Mouse (Mus musculus) lung, postnatal 0 days (tissue): ENCODE measurements around the gene Best1. TPM values are rescaled to one million over a fixed set of nuclear protein-coding genes. Genes with fewer than 3 reads are reported as not detected.

Source experiments
- ATAC-seq: fragments of 200-750 bp; cut with Nextera tagmentation; 2 replicates; pipeline ENCODE4 v1.8.0; 2017; ENCODE audit warnings: moderate library complexity
- DNase-seq: peaks from one replicate; pipeline ENCODE4 v3.0.0-alpha.2; 2016; ENCODE audit warnings: low spot score
- H3K27ac ChIP-seq: fragments of 300-500 bp; sonication (generic); 2 replicates; pipeline ENCODE4 v1.5.1; 2014; ENCODE audit warnings: antibody characterized with exemption, mild to moderate bottlenecking, low read length, mixed read lengths
- H3K27me3 ChIP-seq: fragments of 300-500 bp; sonication (generic); replicated peaks from 2 replicates; pipeline ENCODE4 v1.6.1; 2014; ENCODE audit warnings: low read length, mixed read lengths; ENCODE audit not compliant: insufficient read depth
- H3K36me3 ChIP-seq: fragments of 300-500 bp; sonication (generic); 2 replicates; pipeline ENCODE4 v1.6.1; 2014; ENCODE audit warnings: low read length, mixed read lengths; ENCODE audit not compliant: insufficient read depth
- H3K4me1 ChIP-seq: fragments of 300-500 bp; sonication (generic); 2 replicates; pipeline ENCODE4 v1.6.1; 2014; ENCODE audit warnings: antibody characterized with exemption, low read depth, low read length, mixed read lengths; ENCODE audit not compliant: insufficient read depth
- H3K4me2 ChIP-seq: fragments of 300-500 bp; sonication (generic); replicated peaks from 2 replicates; pipeline ENCODE4 v1.6.1; 2014; ENCODE audit warnings: low read depth, mild to moderate bottlenecking, low read length, moderate library complexity, mixed read lengths
- H3K4me3 ChIP-seq: fragments of 300-500 bp; sonication (generic); 2 replicates; pipeline ENCODE4 v1.5.1; 2014; ENCODE audit warnings: low read depth, low read length
- H3K9ac ChIP-seq: fragments of 300-500 bp; sonication (generic); replicated peaks from 2 replicates; pipeline ENCODE4 v1.6.1; 2014; ENCODE audit warnings: low read depth, mild to moderate bottlenecking
- H3K9me3 ChIP-seq: fragments of 300-500 bp; sonication (generic); 2 replicates; pipeline ENCODE4 v1.6.1; 2016; ENCODE audit warnings: low read length, mixed read lengths
- CTCF ChIP-seq: IDR thresholded peaks from 2 replicates; pipeline ENCODE4 v1.5.1; 2016; ENCODE audit warnings: antibody characterized with exemption, mild to moderate bottlenecking
- EP300 ChIP-seq: IDR thresholded peaks from 2 replicates; pipeline ENCODE4 v1.6.1; 2016; ENCODE audit warnings: antibody characterized with exemption, mild to moderate bottlenecking, control low read depth
- WGBS: fragments of 180-500 bp; shearing (Covaris S2); extraction: QIAGEN DNeasy Blood & Tissue Kit; methylation state at CpG from one replicate; pipeline ENCODE4 v1.1.7; 2014; 5-methylcytosine and 5-hydroxymethylcytosine counted together
- polyA plus RNA-seq: library from polyadenylated mRNA; unstranded; fragments of >200 nt; fragmentation: Nextera tagmentation; extraction: Ambion mirVana; gene quantifications from 2 replicates; pipeline ENCODE4 v1.2.1, GENCODE M21; 2015

Gene Best1
- polyA plus RNA-seq, 1 experiment from 2014 or later, result 2.3 TPM

- TF ChIP-seq EP300 (no peak), CTCF (no peak)
- H3K27me3 ChIP-seq, result no peaks in the 10 kb centered on the region
- H3K4me3 ChIP-seq, result no peak overlapping the region
- DNase-seq, result no peak
- H3K36me3 ChIP-seq, result no peaks in the 10 kb centered on the region
- no peak overlapping the region for H3K4me2 ChIP-seq
- peaks cover 6% of the 10 kb centered on the region; the same call in 1 of the 2 replicates for H3K4me1 ChIP-seq
- 96% methylated on average over 2 of the region's 2 CpGs for WGBS
- no peak for ATAC-seq
- H3K9ac ChIP-seq, result no peak overlapping the region
- no peak overlapping the region for H3K27ac ChIP-seq
- H3K9me3 ChIP-seq, result no peaks in the 10 kb centered on the region
These were observed 28.3 kb upstream of the Best1 start for GRCm38 (mm10) chr19:10029746-10030145.

- Histone ChIP-seq H3K4me3 (no peak overlapping the region), H3K27me3 (no peaks in the 10 kb centered on the region), H3K36me3 (no peaks in the 10 kb centered on the region), H3K4me2 (0 out of 2 replicates have a peak overlapping the region, but pooled peaks have one; percentile 8), H3K4me1 (peaks cover 15% of the 10 kb centered on the region), H3K9me3 (no peaks in the 10 kb centered on the region), H3K27ac (peak overlapping the region; percentile 74), H3K9ac (no peak overlapping the region)
- DNase-seq (peak; percentile 72), ATAC-seq (peak; percentile 69)
- TF ChIP-seq EP300 (no peak), CTCF (no peak)
- WGBS, result 2% methylated on average over 8 of the region's 8 CpGs
These were observed 23.9 kb upstream of the Best1 start for GRCm38 (mm10) chr19:10025169-10025875.

- TF ChIP-seq EP300 (peak; percentile 5; the same call in 1 of the 2 replicates), CTCF (no peak)
- no peak overlapping the region for H3K9ac ChIP-seq
- H3K27me3 ChIP-seq, result no peaks in the 10 kb centered on the region
- no peaks in the 10 kb centered on the region for H3K9me3 ChIP-seq
- H3K4me1 ChIP-seq, result peaks cover 26% of the 10 kb centered on the region
- DNase-seq (no peak), ATAC-seq (peak; percentile 30; the same call in 1 of the 2 replicates)
- no peak overlapping the region for H3K4me3 ChIP-seq
- WGBS, result 37% methylated on average over 9 of the region's 9 CpGs
- H3K36me3 ChIP-seq, result no peaks in the 10 kb centered on the region
- no peak overlapping the region for H3K4me2 ChIP-seq
- H3K27ac ChIP-seq, result peak overlapping the region; percentile 54
These were observed 21.9 kb upstream of the Best1 start for GRCm38 (mm10) chr19:10023304-10023758.

GRCm38 (mm10) chr19:10022414-10023303, 21.2 kb upstream of the Best1 start:
- peak overlapping the region; percentile 54 for H3K27ac ChIP-seq
- H3K9ac ChIP-seq, result no peak overlapping the region
- no peak overlapping the region for H3K4me2 ChIP-seq
- no peaks in the 10 kb centered on the region for H3K27me3 ChIP-seq
- H3K9me3 ChIP-seq, result no peaks in the 10 kb centered on the region
- no peaks in the 10 kb centered on the region for H3K36me3 ChIP-seq
- no peak overlapping the region for H3K4me3 ChIP-seq
- DNase-seq, result peak; percentile 79
- peak; percentile 13 for ATAC-seq
- WGBS, result 72% methylated on average over 5 of the region's 5 CpGs
- TF ChIP-seq CTCF (peak; percentile 72), EP300 (no peak; the same call in 1 of the 2 replicates)
- H3K4me1 ChIP-seq, result peaks cover 29% of the 10 kb centered on the region

- Histone ChIP-seq H3K9ac (no peak overlapping the region), H3K9me3 (no peaks in the 10 kb centered on the region), H3K4me3 (no peak overlapping the region), H3K4me1 (peaks cover 31% of the 10 kb centered on the region), H3K27me3 (no peaks in the 10 kb centered on the region), H3K27ac (peak overlapping the region; percentile 27; the same call in 1 of the 2 replicates), H3K4me2 (no peak overlapping the region), H3K36me3 (no peaks in the 10 kb centered on the region)
- no peak for TF ChIP-seq EP300
- no peak for TF ChIP-seq CTCF
- 81% methylated on average over 2 of the region's 2 CpGs for WGBS
- DNase-seq (no peak), ATAC-seq (no peak)
These were observed 20.5 kb upstream of the Best1 start for GRCm38 (mm10) chr19:10021981-10022380.

- Histone ChIP-seq H3K36me3 (no peaks in the 10 kb centered on the region), H3K4me3 (peak overlapping the region; percentile 54; the same call in 1 of the 2 replicates), H3K27me3 (no peaks in the 10 kb centered on the region), H3K4me2 (peak overlapping the region; percentile 90), H3K27ac (no peak overlapping the region), H3K9ac (peak overlapping the region; percentile 44; the same call in 1 of the 2 replicates), H3K9me3 (no peaks in the 10 kb centered on the region), H3K4me1 (peaks cover 27% of the 10 kb centered on the region)
- TF ChIP-seq EP300 (no peak), CTCF (no peak)
- no peak for ATAC-seq
- DNase-seq, result no peak
- 48% methylated on average over 4 of the region's 4 CpGs for WGBS
These were observed 17.9 kb upstream of the Best1 start for GRCm38 (mm10) chr19:10019214-10019760.
